Mouse (Mus musculus): ENCODE measurements around the gene Krt20. TPM values are rescaled to one million over a fixed set of nuclear protein-coding genes. Genes with fewer than 3 reads are reported as not detected.

The Krt20 gene
- polyA plus RNA-seq (2015; fragmentation: Nextera tagmentation; extraction: Ambion mirVana), result 0.08 and 0.19 TPM in 2 replicates

DNA sequence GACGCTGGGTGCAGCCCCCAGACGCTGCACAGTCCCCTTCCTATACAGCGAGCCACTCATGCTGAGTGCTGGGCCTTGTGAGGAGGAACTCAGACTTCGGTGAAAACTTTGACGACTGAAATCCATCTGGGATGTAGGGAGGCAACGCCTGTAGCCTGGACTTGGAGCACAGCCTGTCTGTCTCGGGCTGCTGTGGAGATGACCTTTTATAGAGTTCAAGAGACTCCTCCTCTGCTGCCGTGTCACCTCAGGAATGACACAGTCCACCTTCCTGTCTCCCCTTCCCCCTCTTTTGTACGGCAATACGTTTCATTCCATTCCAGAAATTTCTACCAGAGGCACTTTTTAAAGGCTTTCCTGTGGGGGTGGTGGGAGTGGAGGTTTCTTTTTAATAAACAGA is at the start of gene Krt20:
Krt20 (minus strand) TSS at position 179 of the 400 bp plus-strand sequence.

DNA sequence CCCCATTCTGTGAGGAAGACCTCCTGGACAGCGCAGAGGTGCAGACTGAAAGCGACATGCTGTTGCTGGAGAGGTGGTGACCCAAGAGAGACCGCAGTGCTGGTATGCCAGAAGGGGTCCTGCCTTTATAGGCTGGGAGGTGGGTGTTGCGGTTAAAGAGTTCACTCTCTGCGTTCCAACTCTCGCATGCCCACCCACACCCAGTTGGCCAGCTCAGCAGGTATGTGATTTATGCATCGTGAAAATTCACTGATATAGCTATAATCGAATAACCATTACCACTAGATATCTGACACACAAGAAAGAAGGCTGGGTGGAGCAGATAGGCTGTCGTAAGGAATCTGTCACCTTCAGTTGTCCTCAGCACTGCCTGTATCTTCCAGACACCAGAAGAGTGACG is 15.8 kb downstream of the Krt20 start, which contains the start of gene Krt12:
Krt12 (minus strand) TSS at position 101 of the 400 bp plus-strand sequence.

DNA sequence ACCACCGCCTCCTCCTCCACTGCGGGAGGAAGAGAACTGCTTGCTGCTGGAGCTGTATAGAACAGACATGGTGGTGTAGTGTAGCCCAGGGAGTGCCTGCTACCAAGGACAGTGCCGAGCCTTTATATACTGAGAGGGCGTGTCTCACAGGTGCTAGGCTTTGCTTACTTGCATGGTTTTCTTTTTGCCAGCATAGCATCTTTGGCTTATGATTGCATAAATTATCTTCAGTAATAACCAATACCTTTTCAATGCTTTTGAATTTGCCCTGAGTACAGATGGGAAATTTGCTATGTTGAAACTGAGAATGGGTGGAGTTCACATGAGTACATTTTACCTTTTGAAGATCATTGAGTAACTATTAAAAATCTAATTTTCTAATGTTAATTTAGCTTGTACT is 48.7 kb downstream of the Krt20 start, which contains the start of gene Krt10:
Krt10 (minus strand) TSS at position 101 of the 400 bp plus-strand sequence.

Other genes with a start within 250 kb of the Krt20 start
- 120 and 139 TPM in 2 replicates for gene Smarce1, start 207.1 kb downstream of the Krt20 start, polyA plus RNA-seq (2015; fragmentation: Nextera tagmentation; extraction: Ambion mirVana)
- gene Krt222, start 194.1 kb downstream of the Krt20 start, polyA plus RNA-seq (2015; fragmentation: Nextera tagmentation; extraction: Ambion mirVana), result 14.1 and 15.5 TPM in 2 replicates
- 0.13 TPM in 1 of 2 replicates, not detected in the other for gene Krt24, start 152.9 kb downstream of the Krt20 start, polyA plus RNA-seq (2015; fragmentation: Nextera tagmentation; extraction: Ambion mirVana)
- 1.7 and 1.8 TPM in 2 replicates for gene Krt25, start 115.2 kb downstream of the Krt20 start, polyA plus RNA-seq (2015; fragmentation: Nextera tagmentation; extraction: Ambion mirVana)
- gene Krt26, start 100.2 kb downstream of the Krt20 start, polyA plus RNA-seq (2015; fragmentation: Nextera tagmentation; extraction: Ambion mirVana), result 0.30 and 0.69 TPM in 2 replicates
- gene Krt27, start 87.0 kb downstream of the Krt20 start, polyA plus RNA-seq (2015; fragmentation: Nextera tagmentation; extraction: Ambion mirVana), result 0.43 and 0.71 TPM in 2 replicates
- gene Krt28, start 63.2 kb downstream of the Krt20 start, polyA plus RNA-seq (2015; fragmentation: Nextera tagmentation; extraction: Ambion mirVana), result 0.45 and 0.55 TPM in 2 replicates
- gene Krt10, start 48.8 kb downstream of the Krt20 start, polyA plus RNA-seq (2015; fragmentation: Nextera tagmentation; extraction: Ambion mirVana), result 37.8 and 38.5 TPM in 2 replicates
- gene Krt12, start 15.9 kb downstream of the Krt20 start, polyA plus RNA-seq (2015; fragmentation: Nextera tagmentation; extraction: Ambion mirVana), result 0.21 and 0.27 TPM in 2 replicates
- gene Krt23, start 55.0 kb upstream of the Krt20 start, polyA plus RNA-seq (2015; fragmentation: Nextera tagmentation; extraction: Ambion mirVana), result 0.33 and 0.57 TPM in 2 replicates
- gene Krt39, start 83.2 kb upstream of the Krt20 start, polyA plus RNA-seq (2015; fragmentation: Nextera tagmentation; extraction: Ambion mirVana), result not detected in 2 replicates
- gene Krt40, start 105.0 kb upstream of the Krt20 start, polyA plus RNA-seq (2015; fragmentation: Nextera tagmentation; extraction: Ambion mirVana), result not detected in 2 replicates
- not detected in 2 replicates for gene Krtap3-3, start 112.7 kb upstream of the Krt20 start, polyA plus RNA-seq (2015; fragmentation: Nextera tagmentation; extraction: Ambion mirVana)
- not detected in 2 replicates for gene Krtap3-2, start 118.7 kb upstream of the Krt20 start, polyA plus RNA-seq (2015; fragmentation: Nextera tagmentation; extraction: Ambion mirVana)
- not detected in 2 replicates for gene Gm11939, start 121.3 kb upstream of the Krt20 start, polyA plus RNA-seq (2015; fragmentation: Nextera tagmentation; extraction: Ambion mirVana)
- gene Krtap3-1, start 128.5 kb upstream of the Krt20 start, polyA plus RNA-seq (2015; fragmentation: Nextera tagmentation; extraction: Ambion mirVana), result not detected in 2 replicates
- not detected in 2 replicates for gene Krtap1-5, start 142.9 kb upstream of the Krt20 start, polyA plus RNA-seq (2015; fragmentation: Nextera tagmentation; extraction: Ambion mirVana)
- gene Krtap1-4, start 145.5 kb upstream of the Krt20 start, polyA plus RNA-seq (2015; fragmentation: Nextera tagmentation; extraction: Ambion mirVana), result not detected in 2 replicates
- gene Krtap1-3, start 153.2 kb upstream of the Krt20 start, polyA plus RNA-seq (2015; fragmentation: Nextera tagmentation; extraction: Ambion mirVana), result not detected in 2 replicates
- gene Krtap9-3, start 160.0 kb upstream of the Krt20 start, polyA plus RNA-seq (2015; fragmentation: Nextera tagmentation; extraction: Ambion mirVana), result not detected in 2 replicates
- gene Gm11938, start 165.2 kb upstream of the Krt20 start, polyA plus RNA-seq (2015; fragmentation: Nextera tagmentation; extraction: Ambion mirVana), result not detected in 2 replicates
- not detected in 2 replicates for gene Gm11937, start 172.0 kb upstream of the Krt20 start, polyA plus RNA-seq (2015; fragmentation: Nextera tagmentation; extraction: Ambion mirVana)
- gene Krtap2-4, start 176.7 kb upstream of the Krt20 start, polyA plus RNA-seq (2015; fragmentation: Nextera tagmentation; extraction: Ambion mirVana), result not detected in 2 replicates
- not detected in 2 replicates for gene Gm11562, start 182.3 kb upstream of the Krt20 start, polyA plus RNA-seq (2015; fragmentation: Nextera tagmentation; extraction: Ambion mirVana)
- gene Krtap4-1, start 190.1 kb upstream of the Krt20 start, polyA plus RNA-seq (2015; fragmentation: Nextera tagmentation; extraction: Ambion mirVana), result not detected in 2 replicates
- gene Krtap4-2, start 196.9 kb upstream of the Krt20 start, polyA plus RNA-seq (2015; fragmentation: Nextera tagmentation; extraction: Ambion mirVana), result not detected in 2 replicates
- gene Krtap4-7, start 205.9 kb upstream of the Krt20 start, polyA plus RNA-seq (2015; fragmentation: Nextera tagmentation; extraction: Ambion mirVana), result not detected in 2 replicates
- gene Gm11555, start 212.1 kb upstream of the Krt20 start, polyA plus RNA-seq (2015; fragmentation: Nextera tagmentation; extraction: Ambion mirVana), result not detected in 2 replicates
- not detected in 2 replicates for gene Gm11563, start 220.8 kb upstream of the Krt20 start, polyA plus RNA-seq (2015; fragmentation: Nextera tagmentation; extraction: Ambion mirVana)
- not detected in 2 replicates for gene Krtap4-6, start 227.8 kb upstream of the Krt20 start, polyA plus RNA-seq (2015; fragmentation: Nextera tagmentation; extraction: Ambion mirVana)

All from neural tube, postnatal 0 days (tissue).